Mouse (Mus musculus) hindbrain, embryonic 16.5 days (tissue): Measurements from ENCODE around the gene Clgn. TPM values are rescaled to one million over a fixed set of nuclear protein-coding genes. Genes with fewer than 3 reads are reported as not detected.

Experiments
- ATAC-seq: fragments of 200-750 bp; cut with Nextera tagmentation; 2 replicates; pipeline ENCODE4 v1.8.0; 2017; ENCODE audit warnings: moderate TSS enrichment, moderate library complexity
- H3K27ac ChIP-seq: fragments of 300-500 bp; sonication (generic); 2 replicates; pipeline ENCODE4 v1.5.1; 2014; ENCODE audit warnings: low read depth, mild to moderate bottlenecking, control low read depth, low read length, moderate library complexity
- H3K27me3 ChIP-seq: fragments of 300-500 bp; sonication (generic); replicated peaks from 2 replicates; pipeline ENCODE4 v1.6.1; 2014; ENCODE audit warnings: low read length; ENCODE audit not compliant: control insufficient read depth, insufficient read depth
- H3K36me3 ChIP-seq: fragments of 300-500 bp; sonication (generic); 2 replicates; pipeline ENCODE4 v1.6.1; 2014; ENCODE audit warnings: mild to moderate bottlenecking, low read length, moderate library complexity, mixed read lengths; ENCODE audit not compliant: control insufficient read depth, insufficient read depth
- H3K4me1 ChIP-seq: fragments of 300-500 bp; sonication (generic); 2 replicates; pipeline ENCODE4 v1.6.1; 2014; ENCODE audit warnings: low read depth, low read length; ENCODE audit not compliant: control insufficient read depth, insufficient read depth
- H3K4me2 ChIP-seq: fragments of 300-500 bp; sonication (generic); 2 replicates; pipeline ENCODE4 v1.6.1; 2014; ENCODE audit warnings: mild to moderate bottlenecking, low read length, control low read depth, moderate library complexity
- H3K4me3 ChIP-seq: fragments of 300-500 bp; sonication (generic); 2 replicates; pipeline ENCODE4 v1.5.1; 2014; ENCODE audit warnings: mild to moderate bottlenecking, low read length, control low read depth, moderate library complexity
- H3K9ac ChIP-seq: fragments of 300-500 bp; sonication (generic); 2 replicates; pipeline ENCODE4 v1.6.1; 2014; ENCODE audit warnings: low read depth, mild to moderate bottlenecking, control low read depth, low read length, moderate library complexity
- H3K9me3 ChIP-seq: fragments of 300-500 bp; sonication (generic); 2 replicates; pipeline ENCODE4 v1.6.1; 2014; ENCODE audit warnings: mild to moderate bottlenecking, low read length, moderate library complexity; ENCODE audit not compliant: control insufficient read depth
- WGBS: fragments of 180-500 bp; shearing (Covaris S2); extraction: QIAGEN DNeasy Blood & Tissue Kit; methylation state at CpG from one replicate; pipeline ENCODE4 v1.1.7; 2014; 5-methylcytosine and 5-hydroxymethylcytosine counted together
- polyA plus RNA-seq: library from polyadenylated mRNA; unstranded; fragments of >200 nt; fragmentation: Nextera tagmentation; extraction: Ambion mirVana; gene quantifications from 2 replicates; pipeline ENCODE4 v1.2.1, GENCODE M21; 2015

Gene Clgn
- 15.8 and 17.0 TPM in 2 replicates for polyA plus RNA-seq

GRCm38 (mm10) chr8:83389316-83390005 lies at the start of gene Clgn:
Clgn (plus strand) TSS chr8:83389867.
- 0 out of 2 replicates have a peak within 1 kb of the TSS, but pooled peaks have one; percentile 13 for H3K27ac ChIP-seq
- H3K4me1 ChIP-seq: peaks cover 5% of the 10 kb centered on the region; the same call in 1 of the 2 replicates
- peak; percentile 93 for ATAC-seq
- H3K9ac ChIP-seq: peak within 1 kb of the TSS; percentile 82
- H3K27me3 ChIP-seq: no peaks in the 10 kb centered on the region
- H3K36me3 ChIP-seq: no peaks in the 10 kb centered on the region
- 6% methylated on average over 34 of the region's 41 CpGs for WGBS
- H3K9me3 ChIP-seq: no peaks in the 10 kb centered on the region
- peak within 1 kb of the TSS; percentile 66 for H3K4me2 ChIP-seq
- H3K4me3 ChIP-seq: peak within 1 kb of the TSS; percentile 74

GRCm38 (mm10) chr8:83342076-83342475 lies 47.6 kb upstream of the Clgn start:
- Histone ChIP-seq H3K9ac (no peak overlapping the region), H3K4me2 (no peak overlapping the region), H3K4me3 (no peak overlapping the region), H3K36me3 (no peaks in the 10 kb centered on the region), H3K9me3 (no peaks in the 10 kb centered on the region), H3K4me1 (no peaks in the 10 kb centered on the region), H3K27me3 (no peaks in the 10 kb centered on the region), H3K27ac (no peak overlapping the region)
- WGBS: 85% methylated on average over 3 of the region's 3 CpGs
- ATAC-seq: no peak

GRCm38 (mm10) chr8:83342693-83343092 lies 47.0 kb upstream of the Clgn start:
- H3K4me1 ChIP-seq: no peaks in the 10 kb centered on the region
- H3K9me3 ChIP-seq: no peaks in the 10 kb centered on the region
- H3K9ac ChIP-seq: no peak overlapping the region
- no peak for ATAC-seq
- no peak overlapping the region for H3K27ac ChIP-seq
- no peak overlapping the region for H3K4me2 ChIP-seq
- no peaks in the 10 kb centered on the region for H3K27me3 ChIP-seq
- no peak overlapping the region for H3K4me3 ChIP-seq
- no peaks in the 10 kb centered on the region for H3K36me3 ChIP-seq

GRCm38 (mm10) chr8:83348263-83348662 lies 41.4 kb upstream of the Clgn start, which contains the start of gene Mgat4d:
Mgat4d (plus strand) TSS chr8:83348471.
- H3K27ac ChIP-seq: no peak within 1 kb of the TSS
- ATAC-seq: no peak
- 90% methylated on average over 18 of the region's 18 CpGs for WGBS
- H3K27me3 ChIP-seq: no peaks in the 10 kb centered on the region
- H3K4me3 ChIP-seq: no peak within 1 kb of the TSS
- H3K9ac ChIP-seq: no peak within 1 kb of the TSS
- no peak within 1 kb of the TSS for H3K4me2 ChIP-seq
- H3K4me1 ChIP-seq: no peaks in the 10 kb centered on the region
- H3K36me3 ChIP-seq: no peaks in the 10 kb centered on the region
- no peaks in the 10 kb centered on the region for H3K9me3 ChIP-seq

GRCm38 (mm10) chr8:83351315-83351714 lies 38.4 kb upstream of the Clgn start:
- Histone ChIP-seq H3K4me2 (no peak overlapping the region), H3K9ac (no peak overlapping the region), H3K4me1 (no peaks in the 10 kb centered on the region), H3K36me3 (no peaks in the 10 kb centered on the region), H3K27me3 (no peaks in the 10 kb centered on the region), H3K27ac (no peak overlapping the region), H3K4me3 (no peak overlapping the region), H3K9me3 (no peaks in the 10 kb centered on the region)
- no peak for ATAC-seq
- WGBS: 96% methylated on average over 2 of the region's 2 CpGs

GRCm38 (mm10) chr8:83363156-83363769 lies 26.4 kb upstream of the Clgn start:
- Histone ChIP-seq H3K27ac (no peak overlapping the region), H3K4me1 (no peaks in the 10 kb centered on the region), H3K4me2 (no peak overlapping the region), H3K9ac (no peak overlapping the region), H3K4me3 (no peak overlapping the region), H3K27me3 (no peaks in the 10 kb centered on the region), H3K9me3 (no peaks in the 10 kb centered on the region), H3K36me3 (no peaks in the 10 kb centered on the region)
- no peak for ATAC-seq
- WGBS: 73% methylated on average over 7 of the region's 7 CpGs

- ATAC-seq: no peak
- H3K4me3 ChIP-seq: no peak overlapping the region
Measured at GRCm38 (mm10) chr8:83377231-83377630, 12.4 kb upstream of the Clgn start.

GRCm38 (mm10) chr8:83380141-83380540 lies 9.5 kb upstream of the Clgn start:
- H3K27me3 ChIP-seq: no peaks in the 10 kb centered on the region
- H3K4me3 ChIP-seq: no peak overlapping the region
- H3K4me2 ChIP-seq: no peak overlapping the region
- H3K27ac ChIP-seq: no peak overlapping the region
- H3K9me3 ChIP-seq: no peaks in the 10 kb centered on the region
- H3K4me1 ChIP-seq: no peaks in the 10 kb centered on the region
- 79% methylated on average over 4 of the region's 4 CpGs for WGBS
- no peak for ATAC-seq
- H3K9ac ChIP-seq: no peak overlapping the region
- no peaks in the 10 kb centered on the region for H3K36me3 ChIP-seq

More at GRCm38 (mm10) chr8:83377231-83377630, 12.4 kb upstream of the Clgn start:
- no peaks in the 10 kb centered on the region for H3K4me1 ChIP-seq
- H3K36me3 ChIP-seq: no peaks in the 10 kb centered on the region
- no peak overlapping the region for H3K9ac ChIP-seq
- no peak overlapping the region for H3K4me2 ChIP-seq
- H3K9me3 ChIP-seq: no peaks in the 10 kb centered on the region
- H3K27me3 ChIP-seq: no peaks in the 10 kb centered on the region
- no peak overlapping the region for H3K27ac ChIP-seq

GRCm38 (mm10) chr8:83381016-83381415 lies 8.7 kb upstream of the Clgn start:
- 86% methylated on average over 2 of the region's 2 CpGs for WGBS
- no peaks in the 10 kb centered on the region for H3K27me3 ChIP-seq
- H3K36me3 ChIP-seq: no peaks in the 10 kb centered on the region
- ATAC-seq: no peak
- H3K4me2 ChIP-seq: no peak overlapping the region
- no peak overlapping the region for H3K4me3 ChIP-seq
- H3K4me1 ChIP-seq: no peaks in the 10 kb centered on the region
- no peaks in the 10 kb centered on the region for H3K9me3 ChIP-seq
- H3K27ac ChIP-seq: no peak overlapping the region
- no peak overlapping the region for H3K9ac ChIP-seq
